Mouse (Mus musculus) heart, postnatal 0 days (tissue): ENCODE measurements around the gene Hoxb4.

Experiments
- CTCF ChIP-seq: IDR thresholded peaks from 2 replicates; pipeline ENCODE4 v1.5.1; 2016; ENCODE audit warnings: antibody characterized with exemption, control low read depth, low read depth
- EP300 ChIP-seq: IDR thresholded peaks from 2 replicates; pipeline ENCODE4 v1.6.1; 2016; ENCODE audit warnings: antibody characterized with exemption, low read depth

DNA sequence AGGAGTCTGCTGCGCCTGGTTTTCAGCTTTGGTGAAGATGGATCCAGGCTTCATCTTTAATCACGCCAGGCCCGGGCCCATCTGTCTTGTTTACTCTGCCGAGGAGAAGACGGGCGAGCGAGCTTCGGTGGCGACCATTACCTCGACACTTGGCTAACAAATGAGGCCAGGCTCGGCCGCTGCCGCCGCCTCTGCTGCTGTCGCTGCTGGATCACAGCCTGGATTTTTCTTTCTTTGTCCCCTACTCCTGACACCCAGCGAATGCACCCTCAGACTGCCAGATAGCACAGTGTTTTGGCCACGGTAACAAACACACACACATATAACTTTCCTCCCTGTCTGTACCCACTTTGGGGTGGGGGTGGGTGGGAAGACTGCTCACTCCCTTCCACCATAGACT is 2.6 kb downstream of the Hoxb4 start:
- TF ChIP-seq CTCF (no peak), EP300 (no peak)
